Mouse (Mus musculus): ENCODE data around the gene Tctn1. TPM values are rescaled to one million over a fixed set of nuclear protein-coding genes. Genes with fewer than 3 reads are reported as not detected.

The Tctn1 gene
- total and polyA plus RNA-seq, 2 experiments from 2014 or later: 6.5 to 30.3 TPM

DNA sequence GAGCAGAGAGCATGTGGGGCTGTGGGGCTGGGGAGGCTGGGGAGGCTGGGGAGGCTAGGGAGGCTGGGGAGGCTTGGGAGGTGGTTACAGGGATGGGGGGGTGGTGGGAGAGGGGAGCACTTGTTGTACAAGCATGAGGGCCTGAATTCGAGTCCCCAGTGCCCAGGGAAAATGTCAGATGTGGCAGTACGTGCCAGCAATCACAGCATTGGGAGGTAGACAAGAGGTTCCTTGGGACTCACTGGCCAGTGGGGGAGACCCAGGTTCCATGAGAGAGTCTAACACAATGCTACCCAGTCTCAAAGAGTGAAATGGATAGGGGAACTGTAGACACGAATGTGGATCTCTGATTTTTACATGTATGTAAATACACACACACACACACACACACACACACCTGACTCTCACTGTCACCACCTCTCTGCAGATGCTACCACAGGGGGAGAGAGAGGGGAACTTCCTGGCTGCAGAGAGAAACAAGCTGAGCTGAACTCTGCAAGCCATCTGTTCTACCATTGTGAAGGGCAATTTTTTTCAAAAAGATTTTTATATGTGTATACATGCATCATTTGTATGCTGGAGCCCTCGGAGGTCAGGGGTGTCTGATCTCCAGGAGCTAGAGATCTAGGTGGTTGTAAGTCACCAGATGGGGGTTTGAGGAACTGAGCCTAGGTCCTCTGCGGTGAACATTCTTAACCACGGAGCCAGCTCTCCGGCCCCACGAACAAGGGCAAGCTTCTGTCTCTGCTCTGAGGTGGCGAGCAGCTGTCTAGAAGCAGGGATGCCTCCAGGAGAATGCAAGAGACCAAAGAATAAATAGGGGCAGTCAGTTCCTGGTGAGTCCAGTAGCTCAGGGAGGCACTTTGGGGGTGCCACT, 29.7 kb downstream of the Tctn1 start:
- no peaks in the 10 kb centered on the region for H3K36me3 ChIP-seq (ENCODE audit: insufficient read depth, low read length)
- DNase-seq (ENCODE audit: low spot score): no peak
- H3K4me1 ChIP-seq (ENCODE audit: insufficient read depth, low read length): peaks cover 7% of the 10 kb centered on the region
- H3K27ac ChIP-seq: peak overlapping the region; percentile 26; the same call in 1 of the 2 replicates
- H3K9me3 ChIP-seq (ENCODE audit: low read length): no peaks in the 10 kb centered on the region
- 72% methylated on average over 9 of the region's 9 CpGs for WGBS
- no peak overlapping the region for H3K4me2 ChIP-seq (ENCODE audit: low read depth, low read length)
- no peaks in the 10 kb centered on the region for H3K27me3 ChIP-seq (ENCODE audit: insufficient read depth, low read length)
- no peak for ATAC-seq
- no peak for TF ChIP-seq CTCF (IDR thresholded peaks at IDR 0.05; ENCODE audit: low read depth)
- no peak overlapping the region for H3K9ac ChIP-seq (replicated peaks; ENCODE audit: low read length)
- H3K4me3 ChIP-seq (ENCODE audit: low read length): no peak overlapping the region

DNA sequence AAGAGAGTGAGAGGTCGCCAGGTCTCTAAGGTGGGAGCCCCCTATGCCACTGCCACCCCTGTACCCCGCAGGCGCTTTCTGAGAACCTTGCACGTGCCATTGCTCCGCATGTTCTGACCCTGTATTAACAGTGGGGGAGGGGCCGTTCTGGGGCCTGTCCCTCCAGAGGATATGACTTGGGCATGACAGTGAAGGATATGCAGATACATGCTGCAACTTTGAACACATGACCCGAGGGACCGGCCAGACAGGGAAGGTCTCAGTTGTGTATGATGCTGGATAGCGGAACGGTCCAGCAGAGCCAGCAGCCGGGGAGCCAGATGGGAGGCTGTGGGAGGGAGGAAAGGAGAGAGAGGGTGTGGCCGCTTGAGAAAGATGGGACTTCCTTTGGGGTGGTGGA, 30.6 kb downstream of the Tctn1 start:
- no peak overlapping the region for H3K27ac ChIP-seq
- H3K4me3 ChIP-seq (ENCODE audit: low read length): no peak overlapping the region
- H3K27me3 ChIP-seq (ENCODE audit: insufficient read depth, low read length): no peaks in the 10 kb centered on the region
- DNase-seq (ENCODE audit: low spot score) (no peak), ATAC-seq (no peak)
- no peaks in the 10 kb centered on the region for H3K36me3 ChIP-seq (ENCODE audit: insufficient read depth, low read length)
- TF ChIP-seq CTCF (IDR thresholded peaks at IDR 0.05; ENCODE audit: low read depth): no peak
- H3K9ac ChIP-seq (replicated peaks; ENCODE audit: low read length): no peak overlapping the region
- WGBS: 84% methylated on average over 12 of the region's 12 CpGs
- no peak overlapping the region for H3K4me2 ChIP-seq (ENCODE audit: low read depth, low read length)
- peaks cover 7% of the 10 kb centered on the region for H3K4me1 ChIP-seq (ENCODE audit: insufficient read depth, low read length)
- no peaks in the 10 kb centered on the region for H3K9me3 ChIP-seq (ENCODE audit: low read length)

DNA sequence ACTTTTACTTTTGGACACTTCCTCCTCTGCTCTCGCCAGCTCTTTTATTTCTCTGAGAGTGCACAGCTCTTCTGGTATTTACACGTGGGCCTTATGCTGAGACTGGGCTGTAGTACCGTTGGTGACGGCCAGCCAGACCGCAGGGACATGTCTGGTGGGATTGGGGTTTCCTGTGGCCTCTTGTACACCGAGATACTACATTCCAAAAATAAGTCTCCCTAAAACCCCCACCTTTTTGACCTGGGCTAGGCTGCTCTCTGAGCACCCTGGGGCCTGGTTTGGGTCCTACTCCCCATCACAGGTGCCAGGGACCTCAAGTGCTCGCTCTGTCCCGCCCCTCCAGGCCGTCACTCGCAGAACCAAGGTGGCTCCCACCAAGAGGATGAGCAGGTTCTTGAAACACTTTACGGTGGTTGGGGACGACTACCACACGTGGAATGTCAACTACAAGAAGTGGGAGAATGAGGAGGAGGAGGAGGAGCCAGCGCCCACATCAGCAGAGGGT, 31.1 kb downstream of the Tctn1 start:
- H3K4me3 ChIP-seq (ENCODE audit: low read length): no peak overlapping the region
- 87% methylated on average over 14 of the region's 14 CpGs for WGBS
- ATAC-seq (no peak), DNase-seq (ENCODE audit: low spot score) (no peak)
- TF ChIP-seq CTCF (IDR thresholded peaks at IDR 0.05; ENCODE audit: low read depth): no peak
- no peaks in the 10 kb centered on the region for H3K27me3 ChIP-seq (ENCODE audit: insufficient read depth, low read length)
- H3K36me3 ChIP-seq (ENCODE audit: insufficient read depth, low read length): no peaks in the 10 kb centered on the region
- no peaks in the 10 kb centered on the region for H3K9me3 ChIP-seq (ENCODE audit: low read length)
- H3K27ac ChIP-seq: no peak overlapping the region
- H3K4me2 ChIP-seq (ENCODE audit: low read depth, low read length): no peak overlapping the region
- H3K4me1 ChIP-seq (ENCODE audit: insufficient read depth, low read length): peaks cover 7% of the 10 kb centered on the region
- H3K9ac ChIP-seq (replicated peaks; ENCODE audit: low read length): no peak overlapping the region

DNA sequence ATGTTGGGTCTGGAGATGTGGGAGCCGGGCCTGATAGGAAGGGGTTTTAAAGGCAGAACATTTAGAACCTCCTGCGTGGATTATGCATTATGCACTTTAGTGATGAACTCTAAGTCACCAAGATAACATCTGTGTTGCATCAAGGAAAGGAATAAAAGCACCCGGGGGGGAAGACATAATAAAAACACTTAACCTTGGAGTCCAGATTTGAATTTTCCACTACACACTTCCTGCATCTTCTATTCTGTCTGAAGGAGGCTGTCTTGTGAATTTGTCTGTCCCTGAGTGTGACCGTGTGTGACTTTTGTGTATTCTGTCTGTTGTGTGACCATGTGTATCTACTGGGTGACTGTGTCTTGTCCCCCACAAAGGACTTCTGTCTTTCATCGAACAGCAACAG, 32.3 kb downstream of the Tctn1 start:
- 86% methylated on average over 5 of the region's 5 CpGs for WGBS
- Histone ChIP-seq H3K36me3 (ENCODE audit: insufficient read depth, low read length) (no peaks in the 10 kb centered on the region), H3K9me3 (ENCODE audit: low read length) (no peaks in the 10 kb centered on the region), H3K27me3 (ENCODE audit: insufficient read depth, low read length) (no peaks in the 10 kb centered on the region), H3K27ac (no peak overlapping the region), H3K9ac (replicated peaks; ENCODE audit: low read length) (no peak overlapping the region), H3K4me1 (ENCODE audit: insufficient read depth, low read length) (peaks cover 7% of the 10 kb centered on the region), H3K4me2 (ENCODE audit: low read depth, low read length) (no peak overlapping the region), H3K4me3 (ENCODE audit: low read length) (no peak overlapping the region)
- no peak for DNase-seq (ENCODE audit: low spot score)
- ATAC-seq: no peak
- no peak for TF ChIP-seq CTCF (IDR thresholded peaks at IDR 0.05; ENCODE audit: low read depth)

DNA sequence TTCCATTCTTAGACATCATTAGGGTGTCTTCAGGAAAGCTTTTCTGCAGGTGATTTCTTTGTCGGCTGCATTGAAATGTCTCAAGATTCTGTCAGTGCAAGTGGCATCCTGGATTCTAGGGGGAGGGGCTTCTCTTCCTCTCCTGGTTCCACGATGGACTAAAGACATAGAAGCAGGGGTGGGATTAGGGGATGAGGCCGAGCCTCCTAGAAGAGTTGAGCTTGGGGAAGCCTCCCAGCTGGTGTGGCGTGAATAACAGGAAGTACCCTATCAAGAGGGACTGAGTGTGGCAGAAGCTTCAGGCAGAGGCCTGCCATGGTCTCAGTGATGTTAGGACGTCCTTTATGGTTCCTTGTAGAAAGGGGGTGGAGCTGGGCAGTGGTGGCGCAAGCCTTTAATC, 32.8 kb downstream of the Tctn1 start:
- WGBS: 78% methylated on average over 6 of the region's 6 CpGs
- Histone ChIP-seq H3K9ac (replicated peaks; ENCODE audit: low read length) (no peak overlapping the region), H3K36me3 (ENCODE audit: insufficient read depth, low read length) (no peaks in the 10 kb centered on the region), H3K27me3 (ENCODE audit: insufficient read depth, low read length) (no peaks in the 10 kb centered on the region), H3K27ac (no peak overlapping the region), H3K9me3 (ENCODE audit: low read length) (no peaks in the 10 kb centered on the region), H3K4me1 (ENCODE audit: insufficient read depth, low read length) (peaks cover 7% of the 10 kb centered on the region), H3K4me3 (ENCODE audit: low read length) (no peak overlapping the region), H3K4me2 (ENCODE audit: low read depth, low read length) (no peak overlapping the region)
- TF ChIP-seq CTCF (IDR thresholded peaks at IDR 0.05; ENCODE audit: low read depth): no peak
- no peak for DNase-seq (ENCODE audit: low spot score)
- ATAC-seq: no peak

DNA sequence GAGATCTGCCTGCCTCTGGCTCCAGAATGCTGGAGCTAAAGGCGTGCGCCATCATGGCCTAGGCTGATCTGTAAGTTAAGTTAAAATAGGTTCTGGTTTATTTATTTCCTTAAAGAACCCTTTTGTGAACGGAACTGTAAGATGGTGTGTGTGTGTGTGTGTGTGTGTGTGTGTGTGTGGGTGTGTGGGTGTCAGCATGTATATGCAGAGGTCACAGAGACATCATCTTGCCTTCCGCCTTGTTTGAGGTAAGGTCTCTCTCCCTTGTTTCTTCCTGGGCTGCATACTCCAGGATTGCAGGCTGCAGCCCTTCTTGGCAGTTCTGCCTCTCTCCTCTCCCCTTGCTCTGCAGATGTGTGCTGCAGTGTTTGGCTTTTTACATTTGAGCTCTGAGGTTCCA, 33.4 kb downstream of the Tctn1 start:
- 92% methylated on average over 4 of the region's 4 CpGs for WGBS
- no peak for TF ChIP-seq CTCF (IDR thresholded peaks at IDR 0.05; ENCODE audit: low read depth)
- no peaks in the 10 kb centered on the region for H3K9me3 ChIP-seq (ENCODE audit: low read length)
- no peak for DNase-seq (ENCODE audit: low spot score)
- H3K27ac ChIP-seq: no peak overlapping the region
- H3K4me3 ChIP-seq (ENCODE audit: low read length): no peak overlapping the region
- H3K36me3 ChIP-seq (ENCODE audit: insufficient read depth, low read length): no peaks in the 10 kb centered on the region
- no peak overlapping the region for H3K4me2 ChIP-seq (ENCODE audit: low read depth, low read length)
- H3K27me3 ChIP-seq (ENCODE audit: insufficient read depth, low read length): no peaks in the 10 kb centered on the region
- peaks cover 7% of the 10 kb centered on the region for H3K4me1 ChIP-seq (ENCODE audit: insufficient read depth, low read length)
- no peak overlapping the region for H3K9ac ChIP-seq (replicated peaks; ENCODE audit: low read length)
- ATAC-seq: no peak

DNA sequence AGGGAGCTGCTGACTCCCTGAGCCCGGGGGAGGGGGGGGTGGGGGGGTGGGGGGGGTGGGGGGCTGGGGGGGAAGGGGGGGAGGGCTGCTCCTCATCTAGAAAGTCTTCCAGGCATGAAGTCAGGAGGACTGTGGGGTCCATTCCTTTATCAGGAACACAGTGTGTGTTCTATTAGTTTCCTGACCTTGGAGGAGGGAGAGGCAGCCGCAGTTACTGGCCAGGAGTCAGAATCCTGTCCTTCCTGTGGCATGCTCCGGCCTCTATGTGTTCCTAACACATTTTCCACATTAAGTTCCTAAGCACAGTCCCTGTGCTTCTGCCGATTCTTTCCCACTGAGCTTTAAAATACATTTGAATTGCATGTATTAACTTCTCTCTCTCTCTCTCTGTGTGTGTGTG, 35.5 kb downstream of the Tctn1 start:
- DNase-seq (ENCODE audit: low spot score) (no peak), ATAC-seq (no peak)
- TF ChIP-seq CTCF (IDR thresholded peaks at IDR 0.05; ENCODE audit: low read depth): no peak
- no peak overlapping the region for H3K27ac ChIP-seq
- 57% methylated on average over 3 of the region's 4 CpGs for WGBS
- H3K27me3 ChIP-seq (ENCODE audit: insufficient read depth, low read length): no peaks in the 10 kb centered on the region
- no peak overlapping the region for H3K9ac ChIP-seq (replicated peaks; ENCODE audit: low read length)
- no peaks in the 10 kb centered on the region for H3K9me3 ChIP-seq (ENCODE audit: low read length)
- H3K4me2 ChIP-seq (ENCODE audit: low read depth, low read length): no peak overlapping the region
- H3K36me3 ChIP-seq (ENCODE audit: insufficient read depth, low read length): no peaks in the 10 kb centered on the region
- H3K4me3 ChIP-seq (ENCODE audit: low read length): no peak overlapping the region
- no peaks in the 10 kb centered on the region for H3K4me1 ChIP-seq (ENCODE audit: insufficient read depth, low read length)

Data from hindbrain, postnatal 0 days (tissue).